Mouse (Mus musculus) intestine, embryonic 15.5 days (tissue): ENCODE results near the gene Higd1a. TPM values are rescaled to one million over a fixed set of nuclear protein-coding genes. Genes with fewer than 3 reads are reported as not detected.

Source experiments
- ATAC-seq: fragments of 200-750 bp; cut with Nextera tagmentation; 2 replicates; pipeline ENCODE4 v1.8.0; 2017; ENCODE audit warnings: moderate TSS enrichment, moderate library complexity
- H3K27ac ChIP-seq: fragments of 300-500 bp; sonication (generic); 2 replicates; pipeline ENCODE4 v1.5.1; 2015; ENCODE audit warnings: mild to moderate bottlenecking, inconsistent platforms
- H3K27me3 ChIP-seq: fragments of 300-500 bp; sonication (generic); replicated peaks from 2 replicates; pipeline ENCODE4 v1.6.1; 2015; ENCODE audit warnings: inconsistent platforms
- H3K36me3 ChIP-seq: fragments of 300-500 bp; sonication (generic); 2 replicates; pipeline ENCODE4 v1.6.1; 2015; ENCODE audit warnings: inconsistent platforms
- H3K4me1 ChIP-seq: fragments of 300-500 bp; sonication (generic); replicated peaks from 2 replicates; pipeline ENCODE4 v1.6.1; 2015; ENCODE audit warnings: inconsistent platforms
- H3K4me2 ChIP-seq: fragments of 300-500 bp; sonication (generic); replicated peaks from 2 replicates; pipeline ENCODE4 v1.6.1; 2015; ENCODE audit warnings: mild to moderate bottlenecking, inconsistent platforms
- H3K4me3 ChIP-seq: fragments of 300-500 bp; sonication (generic); replicated peaks from 2 replicates; pipeline ENCODE4 v1.5.1; 2015; ENCODE audit warnings: inconsistent platforms
- H3K9ac ChIP-seq: fragments of 300-500 bp; sonication (generic); 2 replicates; pipeline ENCODE4 v1.6.1; 2015; ENCODE audit warnings: inconsistent platforms
- H3K9me3 ChIP-seq: fragments of 300-500 bp; sonication (generic); 2 replicates; pipeline ENCODE4 v1.6.1; 2016; ENCODE audit warnings: inconsistent platforms
- WGBS: fragments of 180-500 bp; shearing (Covaris S2); methylation state at CpG from one replicate; pipeline ENCODE4 v1.1.7; 2015; 5-methylcytosine and 5-hydroxymethylcytosine counted together
- polyA plus RNA-seq: library from polyadenylated mRNA; unstranded; fragments of >200 nt; fragmentation: Nextera tagmentation; extraction: Ambion mirVana; gene quantifications from 2 replicates; pipeline ENCODE4 v1.2.1, GENCODE M21; 2015

The Higd1a gene
- polyA plus RNA-seq, 1 experiment from 2014 or later, result 174 TPM

- Histone ChIP-seq H3K4me3 (no peak overlapping the region), H3K4me1 (peaks cover 5% of the 10 kb centered on the region), H3K4me2 (no peak overlapping the region), H3K9ac (no peak overlapping the region), H3K27ac (no peak overlapping the region), H3K36me3 (no peaks in the 10 kb centered on the region), H3K9me3 (no peaks in the 10 kb centered on the region), H3K27me3 (no peaks in the 10 kb centered on the region)
- 84% methylated on average over 2 of the region's 2 CpGs for WGBS
- ATAC-seq, result peak; percentile 37; the same call in 1 of the 2 replicates
These were observed 14.0 kb upstream of the Higd1a start for GRCm38 (mm10) chr9:121872062-121872683.

- peak; percentile 24; the same call in 1 of the 2 replicates for ATAC-seq
- Histone ChIP-seq H3K9ac (no peak overlapping the region), H3K9me3 (no peaks in the 10 kb centered on the region), H3K27me3 (no peaks in the 10 kb centered on the region), H3K4me3 (no peak overlapping the region), H3K36me3 (no peaks in the 10 kb centered on the region), H3K27ac (no peak overlapping the region), H3K4me1 (peaks cover 9% of the 10 kb centered on the region), H3K4me2 (no peak overlapping the region)
- 39% methylated on average over 4 of the region's 4 CpGs for WGBS
These were observed 11.9 kb upstream of the Higd1a start for GRCm38 (mm10) chr9:121869973-121870515.

- Histone ChIP-seq H3K9ac (no peak overlapping the region), H3K4me3 (no peak overlapping the region), H3K36me3 (no peaks in the 10 kb centered on the region), H3K9me3 (no peaks in the 10 kb centered on the region), H3K4me1 (peaks cover 9% of the 10 kb centered on the region), H3K27ac (no peak overlapping the region), H3K4me2 (no peak overlapping the region), H3K27me3 (no peaks in the 10 kb centered on the region)
- 82% methylated on average over 5 of the region's 5 CpGs for WGBS
- no peak for ATAC-seq
These were observed 11.3 kb upstream of the Higd1a start for GRCm38 (mm10) chr9:121869432-121869831.

- 50% methylated on average over 6 of the region's 6 CpGs for WGBS
- 0 out of 2 replicates have a peak, but pooled peaks have one; percentile 29 for ATAC-seq
- H3K27ac ChIP-seq, result 0 out of 2 replicates have a peak overlapping the region, but pooled peaks have one; percentile 1
- no peak overlapping the region for H3K9ac ChIP-seq
- no peak overlapping the region for H3K4me2 ChIP-seq
- H3K4me1 ChIP-seq, result peaks cover 9% of the 10 kb centered on the region
- no peaks in the 10 kb centered on the region for H3K36me3 ChIP-seq
- H3K27me3 ChIP-seq, result no peaks in the 10 kb centered on the region
- H3K9me3 ChIP-seq, result no peaks in the 10 kb centered on the region
- H3K4me3 ChIP-seq, result no peak overlapping the region
These were observed 10.1 kb upstream of the Higd1a start for GRCm38 (mm10) chr9:121868236-121868635.

GRCm38 (mm10) chr9:121867632-121868031 is 9.5 kb upstream of the Higd1a start:
- Histone ChIP-seq H3K9me3 (no peaks in the 10 kb centered on the region), H3K4me2 (no peak overlapping the region), H3K27me3 (no peaks in the 10 kb centered on the region), H3K4me3 (no peak overlapping the region), H3K4me1 (peaks cover 9% of the 10 kb centered on the region), H3K36me3 (no peaks in the 10 kb centered on the region), H3K27ac (peak overlapping the region; percentile 60), H3K9ac (no peak overlapping the region)
- 52% methylated on average over 6 of the region's 6 CpGs for WGBS
- peak; percentile 46 for ATAC-seq

- Histone ChIP-seq H3K9me3 (no peaks in the 10 kb centered on the region), H3K4me2 (no peak overlapping the region), H3K27me3 (no peaks in the 10 kb centered on the region), H3K4me1 (peaks cover 5% of the 10 kb centered on the region), H3K4me3 (no peak overlapping the region), H3K27ac (peak overlapping the region; percentile 13; the same call in 1 of the 2 replicates), H3K9ac (no peak overlapping the region), H3K36me3 (no peaks in the 10 kb centered on the region)
- no peak for ATAC-seq
- WGBS, result 35% methylated on average over 3 of the region's 3 CpGs
These were observed 7.4 kb upstream of the Higd1a start for GRCm38 (mm10) chr9:121865425-121866008.

- H3K27ac ChIP-seq, result no peak overlapping the region
- WGBS, result 40% methylated on average over 4 of the region's 4 CpGs
These were observed 6.7 kb upstream of the Higd1a start for GRCm38 (mm10) chr9:121864837-121865236.

GRCm38 (mm10) chr9:121860921-121861320 is 2.8 kb upstream of the Higd1a start:
- H3K9ac ChIP-seq, result no peak overlapping the region
- H3K4me1 ChIP-seq, result peaks cover 7% of the 10 kb centered on the region; the same call in 1 of the 2 replicates
- H3K4me3 ChIP-seq, result no peak overlapping the region
- no peak for ATAC-seq
- H3K4me2 ChIP-seq, result no peak overlapping the region
- H3K27me3 ChIP-seq, result no peaks in the 10 kb centered on the region
- H3K27ac ChIP-seq, result no peak overlapping the region
- H3K9me3 ChIP-seq, result no peaks in the 10 kb centered on the region
- no peaks in the 10 kb centered on the region for H3K36me3 ChIP-seq
- 82% methylated on average over 2 of the region's 2 CpGs for WGBS

More at GRCm38 (mm10) chr9:121864837-121865236, 6.7 kb upstream of the Higd1a start:
- Histone ChIP-seq H3K4me2 (no peak overlapping the region), H3K36me3 (no peaks in the 10 kb centered on the region), H3K9ac (no peak overlapping the region), H3K4me1 (peaks cover 4% of the 10 kb centered on the region), H3K9me3 (no peaks in the 10 kb centered on the region), H3K27me3 (no peaks in the 10 kb centered on the region), H3K4me3 (no peak overlapping the region)
- ATAC-seq, result no peak

GRCm38 (mm10) chr9:121859345-121859744 is 1.2 kb upstream of the Higd1a start:
- Histone ChIP-seq H3K9me3 (no peaks in the 10 kb centered on the region), H3K4me3 (no peak overlapping the region), H3K27me3 (no peaks in the 10 kb centered on the region), H3K4me1 (peaks cover 3% of the 10 kb centered on the region; the same call in 1 of the 2 replicates), H3K9ac (no peak overlapping the region), H3K36me3 (no peaks in the 10 kb centered on the region), H3K4me2 (no peak overlapping the region), H3K27ac (no peak overlapping the region)
- ATAC-seq, result no peak
- WGBS, result 95% methylated on average over 2 of the region's 2 CpGs

- peak overlapping the region; percentile 98 for H3K27ac ChIP-seq
- H3K4me3 ChIP-seq, result peak overlapping the region; percentile 88
- no peaks in the 10 kb centered on the region for H3K9me3 ChIP-seq
- peak overlapping the region; percentile 74 for H3K4me2 ChIP-seq
- H3K27me3 ChIP-seq, result no peaks in the 10 kb centered on the region
- H3K9ac ChIP-seq, result peak overlapping the region; percentile 84
- no peaks in the 10 kb centered on the region for H3K36me3 ChIP-seq
- peak; percentile 99 for ATAC-seq
- 0 out of 2 replicates have a peak, but pooled peaks cover 3% of the 10 kb centered on the region for H3K4me1 ChIP-seq
- under 1% methylated on average over 70 of the region's 70 CpGs for WGBS
These were observed 549 bp downstream of the Higd1a start for GRCm38 (mm10) chr9:121857474-121858152.

- Histone ChIP-seq H3K4me3 (peak overlapping the region; percentile 88), H3K36me3 (no peaks in the 10 kb centered on the region), H3K27me3 (no peaks in the 10 kb centered on the region), H3K4me2 (peak overlapping the region; percentile 74), H3K9ac (peak overlapping the region; percentile 84), H3K4me1 (0 out of 2 replicates have a peak, but pooled peaks cover 3% of the 10 kb centered on the region), H3K27ac (peak overlapping the region; percentile 98), H3K9me3 (no peaks in the 10 kb centered on the region)
- peak; percentile 61 for ATAC-seq
- WGBS, result 1% methylated on average over 39 of the region's 39 CpGs
These were observed 1.3 kb downstream of the Higd1a start for GRCm38 (mm10) chr9:121856649-121857416.
